Mouse (Mus musculus) cerebellum, postnatal 36 days (tissue): ENCODE measurements around the gene Ppm1k.
"Not testable (repeated sequence)": the region's sequence is repeated elsewhere in the genome, so short reads cannot be mapped to it uniquely, and the experiment has no call there.

Experiments
- DNase-seq, 2 experiments: peaks; one replicate each; pipeline ENCODE4 v3.0.0; 2021 to 2022; ENCODE audit warnings: mixed read lengths in 2 of 2

Gene Ppm1k

DNA sequence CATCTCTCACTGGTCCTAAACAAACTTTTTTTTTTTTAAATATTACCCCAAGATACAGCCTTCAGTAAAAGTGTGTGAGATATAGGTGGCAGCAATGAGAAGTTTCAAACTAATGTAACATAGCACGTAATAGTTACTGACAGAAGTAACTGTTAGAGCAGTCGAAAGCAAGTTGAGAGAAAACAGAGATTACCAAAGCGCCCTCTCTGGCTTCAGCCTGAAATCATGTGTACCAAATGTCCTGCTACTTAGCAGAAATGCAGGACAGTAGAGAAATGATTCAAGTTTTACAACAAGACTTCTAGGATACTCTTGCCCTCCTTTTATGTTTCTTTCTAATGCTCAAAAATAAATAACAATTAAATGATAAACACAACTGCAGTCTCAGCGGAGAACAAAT lies 4.3 kb downstream of the Ppm1k start:
- no peak for DNase-seq

DNA sequence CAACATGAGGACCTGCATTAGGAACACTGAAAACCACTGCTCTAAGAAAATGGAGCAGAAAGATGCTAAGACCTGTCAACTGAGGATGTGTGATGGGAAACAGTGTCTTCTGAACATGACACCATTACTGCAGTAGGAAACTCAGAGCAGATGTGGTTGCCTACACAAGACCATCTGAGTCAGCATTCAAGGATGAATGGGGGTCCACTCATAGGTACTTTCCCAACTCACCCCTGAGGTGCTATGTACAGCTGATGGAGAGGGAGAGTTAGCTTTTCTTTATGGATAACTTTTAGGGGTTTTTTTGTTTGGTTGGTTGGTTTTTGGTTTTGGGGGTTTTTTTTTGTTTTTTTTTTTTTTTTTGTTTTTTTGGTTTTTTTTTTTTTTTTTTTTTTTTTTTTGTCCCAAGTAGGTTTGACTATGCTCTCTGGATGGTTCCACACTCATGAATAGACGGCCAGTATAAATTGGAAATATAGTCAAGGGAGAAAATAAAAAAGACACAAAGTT lies 5.9 kb downstream of the Ppm1k start:
- DNase-seq = no peak

DNA sequence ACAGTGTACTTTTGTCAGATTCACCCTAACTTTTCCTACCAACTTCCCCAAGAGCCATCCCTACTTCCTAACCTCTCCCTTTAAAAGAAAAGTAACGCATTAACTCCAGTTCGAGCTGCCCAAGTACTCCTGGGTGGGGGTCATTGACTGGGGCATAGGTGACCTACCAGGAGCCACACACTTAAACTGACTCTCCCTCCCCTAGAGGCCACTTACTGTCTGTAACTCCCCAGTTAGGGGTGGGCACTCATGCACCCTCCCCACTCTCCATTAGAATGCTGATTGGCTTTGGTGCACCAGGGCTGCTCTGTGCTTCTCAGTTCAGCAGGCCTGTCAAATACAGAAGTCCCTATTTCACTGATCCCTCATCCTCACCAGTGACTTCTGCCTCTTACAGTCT lies 8.3 kb downstream of the Ppm1k start:
- DNase-seq = no peak

DNA sequence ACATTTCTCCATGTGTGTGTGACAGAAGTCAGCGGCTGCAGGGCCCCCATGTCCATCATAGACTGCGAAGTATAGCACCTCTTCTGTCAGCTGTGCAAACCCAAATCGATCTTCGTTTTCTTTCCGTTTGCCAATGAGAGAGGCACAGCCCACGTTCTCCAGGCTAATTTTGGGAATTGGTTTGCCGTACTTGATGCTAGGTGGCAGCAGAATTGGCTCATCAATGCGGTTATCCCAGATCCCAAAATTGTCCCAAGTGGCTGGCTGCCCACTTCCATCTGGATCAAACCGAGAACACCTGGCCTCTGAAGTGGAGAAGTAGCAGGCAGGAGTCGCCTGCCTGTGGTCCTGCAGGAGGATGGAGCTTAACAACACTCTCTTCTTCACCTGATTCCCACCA lies 10.5 kb downstream of the Ppm1k start:
- DNase-seq = no peak

DNA sequence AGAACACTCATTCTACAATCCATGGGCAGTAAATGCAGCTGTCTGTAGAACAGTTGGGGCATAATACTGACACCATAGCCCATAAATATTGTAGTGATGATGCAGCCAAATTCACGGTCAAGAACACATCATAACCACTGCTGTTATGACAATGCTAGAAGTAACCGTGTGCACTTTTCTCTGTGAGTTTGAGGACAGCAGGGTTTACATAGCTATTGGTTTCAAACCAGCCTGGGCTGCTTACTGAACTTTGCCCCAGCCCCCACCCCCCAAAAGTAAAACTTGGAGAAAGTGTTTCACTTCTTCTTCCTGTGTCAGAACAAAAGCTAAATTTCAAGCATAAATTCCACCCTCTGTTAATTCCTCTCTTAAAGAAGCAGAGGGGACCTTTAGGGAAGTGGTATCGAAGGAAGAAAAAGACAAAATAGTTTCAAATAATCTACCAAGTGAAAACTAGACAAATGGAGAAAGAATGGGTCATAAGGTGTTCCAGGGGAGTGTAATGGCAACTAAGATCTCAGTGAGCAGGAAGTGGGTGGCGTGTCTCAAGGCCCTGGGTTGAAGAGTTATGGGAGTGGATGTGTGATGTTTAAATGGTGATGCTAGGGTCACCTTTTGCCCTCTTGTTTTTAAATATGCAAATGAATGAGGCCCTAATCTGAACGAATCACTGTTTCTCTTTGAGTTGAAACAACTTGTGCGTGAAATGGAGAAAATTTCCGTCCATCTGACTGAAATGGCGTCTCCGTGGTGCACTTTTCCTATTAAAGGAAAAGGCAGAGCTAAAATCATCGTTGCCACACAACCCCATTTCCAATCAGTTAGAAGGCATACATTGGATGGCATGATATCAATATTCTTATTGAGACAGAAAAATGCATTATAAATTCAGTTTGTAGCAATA lies 14.3 kb downstream of the Ppm1k start:
- no peak for DNase-seq

DNA sequence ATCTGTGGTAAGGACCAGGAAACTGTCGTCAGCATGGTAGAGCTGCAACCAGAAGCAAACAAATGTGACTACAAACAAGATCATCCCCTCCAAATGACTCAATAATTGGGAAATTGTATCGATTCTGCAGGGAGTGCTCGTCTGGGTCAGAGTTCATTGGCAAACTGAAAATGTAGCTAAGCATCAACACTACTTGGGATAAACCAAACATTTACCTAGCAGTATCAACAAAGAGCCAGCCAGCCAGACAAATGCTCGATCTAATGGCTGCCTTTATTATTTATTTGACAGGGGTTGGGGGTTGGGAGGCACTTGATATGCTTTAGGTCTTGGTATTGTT lies 21.3 kb downstream of the Ppm1k start:
- no peak for DNase-seq

DNA sequence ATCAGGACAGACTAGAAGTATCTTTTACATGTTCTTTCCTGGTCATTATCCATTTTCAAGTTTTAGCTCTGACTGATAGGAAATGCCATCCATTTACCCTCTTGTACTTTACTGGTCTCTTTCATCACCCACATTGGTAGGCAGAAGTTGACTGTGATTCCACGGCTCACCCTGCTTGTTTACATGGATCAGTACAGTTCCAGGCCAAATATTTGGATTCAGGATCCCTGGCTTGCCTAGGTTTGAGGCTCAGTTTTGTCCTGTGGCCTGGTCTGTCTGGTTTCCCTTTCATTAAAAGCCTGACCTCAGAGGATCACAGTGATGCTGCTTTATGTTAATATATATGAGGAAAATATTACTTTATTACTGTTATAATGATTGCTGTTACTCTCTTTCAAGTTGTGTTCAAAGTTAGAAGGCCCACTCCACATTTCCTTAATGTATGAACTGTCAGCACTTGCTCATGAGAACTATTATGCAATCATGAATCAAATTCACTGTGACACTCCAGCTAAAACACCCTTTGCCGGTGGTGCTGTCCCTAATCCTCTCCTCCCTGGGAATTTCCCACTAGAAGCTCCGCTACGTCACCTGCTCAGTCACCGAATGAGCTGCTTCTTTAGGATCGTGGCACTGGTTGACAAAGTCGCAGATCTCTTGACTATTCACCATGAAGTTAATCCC lies 21.8 kb downstream of the Ppm1k start:
- DNase-seq = no peak

DNA sequence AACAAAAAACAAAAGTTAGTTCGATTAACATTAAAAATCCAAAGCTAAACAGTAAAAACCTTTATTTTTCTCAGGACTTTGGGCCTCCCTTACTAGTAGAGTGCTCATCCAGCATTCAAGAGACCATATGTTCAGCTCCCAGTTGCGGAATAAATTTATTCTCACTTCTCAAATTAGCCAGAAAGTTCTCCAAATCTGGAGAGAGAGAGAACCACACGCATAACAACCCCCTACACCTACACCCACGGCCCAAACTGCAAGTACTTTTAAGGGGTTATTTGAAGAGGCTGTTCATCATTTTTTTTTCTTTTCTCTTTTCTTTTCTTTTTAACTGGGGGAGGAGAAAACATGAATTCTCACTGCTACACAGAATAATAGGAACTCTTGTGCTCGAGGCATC lies 23.4 kb downstream of the Ppm1k start:
- no peak for DNase-seq

DNA sequence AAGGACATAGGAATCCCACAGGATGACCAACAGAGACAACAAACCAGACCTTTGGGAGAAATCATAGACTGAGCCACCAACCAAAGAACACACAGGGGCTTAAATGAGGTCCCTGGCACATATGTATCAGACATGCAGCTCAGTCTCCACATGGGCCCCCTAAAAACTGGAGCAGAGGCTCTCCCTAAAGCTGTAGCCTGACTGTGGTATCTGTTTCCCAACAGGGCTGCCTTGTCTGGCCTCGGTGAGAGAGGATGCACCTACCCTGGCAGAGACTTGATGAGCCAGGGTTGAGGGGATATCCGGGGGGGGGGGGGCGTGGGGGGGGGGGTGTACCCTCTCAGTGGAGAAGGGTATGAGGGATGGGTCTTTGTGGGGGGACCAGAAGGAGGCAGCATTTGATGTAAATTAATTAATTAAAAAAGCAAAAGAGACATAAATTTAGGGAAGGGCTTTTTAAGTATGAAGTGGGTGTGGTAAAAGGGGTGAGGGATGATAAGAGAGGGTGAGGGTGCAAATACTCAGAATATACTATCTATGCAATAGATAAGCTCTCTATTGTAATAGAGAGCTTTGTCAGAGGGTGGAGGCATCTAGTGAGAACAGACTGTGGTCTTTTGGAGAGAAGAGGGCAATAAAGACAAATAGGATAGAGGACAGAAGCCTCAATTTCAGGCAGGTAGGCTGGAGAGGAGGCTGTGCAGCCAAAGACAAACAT lies 31.4 kb downstream of the Ppm1k start:
- no peak for DNase-seq

DNA sequence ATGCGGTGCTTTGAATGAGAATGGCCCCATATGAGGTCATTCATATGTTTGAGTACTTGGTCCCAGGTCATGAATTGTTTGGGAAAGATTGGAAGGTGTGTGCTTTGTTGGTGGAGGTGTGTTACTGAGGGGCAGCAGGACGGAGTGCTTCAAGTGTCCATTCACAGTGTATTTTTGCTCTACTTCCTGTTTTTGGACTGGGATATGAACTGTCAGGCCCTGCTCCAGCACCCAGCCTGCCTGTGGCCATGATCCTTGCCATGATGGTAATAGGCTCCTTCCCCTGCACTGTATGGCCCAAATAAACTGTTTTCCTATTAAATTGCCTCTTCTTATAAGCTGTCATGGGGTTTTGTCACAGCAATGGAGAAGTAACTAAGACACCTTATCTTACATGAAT lies 36.1 kb downstream of the Ppm1k start:
- no peak for DNase-seq

DNA sequence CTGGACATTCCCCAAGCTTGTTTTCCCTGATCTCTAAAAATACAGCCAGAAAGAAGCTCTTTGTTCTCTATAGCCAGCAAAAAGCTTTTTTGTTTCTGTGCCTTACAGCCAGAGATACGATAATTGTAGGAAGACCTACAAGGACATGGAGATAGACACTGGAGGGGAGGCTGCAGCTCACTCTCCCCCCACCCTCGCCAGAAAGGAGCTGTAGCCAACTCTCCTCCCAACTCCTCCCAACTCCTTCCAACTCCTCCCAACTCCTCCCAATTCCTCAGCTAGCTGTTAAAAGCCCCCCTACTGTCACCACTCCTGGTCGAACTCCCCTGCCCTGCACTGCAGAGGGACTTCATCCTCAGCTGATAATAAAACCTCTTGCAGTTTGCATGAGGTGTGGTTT lies 67.1 kb downstream of the Ppm1k start:
- not testable (repeated sequence) for DNase-seq
